Mouse (Mus musculus): ENCODE measurements around the gene Cacna1c.

DNA sequence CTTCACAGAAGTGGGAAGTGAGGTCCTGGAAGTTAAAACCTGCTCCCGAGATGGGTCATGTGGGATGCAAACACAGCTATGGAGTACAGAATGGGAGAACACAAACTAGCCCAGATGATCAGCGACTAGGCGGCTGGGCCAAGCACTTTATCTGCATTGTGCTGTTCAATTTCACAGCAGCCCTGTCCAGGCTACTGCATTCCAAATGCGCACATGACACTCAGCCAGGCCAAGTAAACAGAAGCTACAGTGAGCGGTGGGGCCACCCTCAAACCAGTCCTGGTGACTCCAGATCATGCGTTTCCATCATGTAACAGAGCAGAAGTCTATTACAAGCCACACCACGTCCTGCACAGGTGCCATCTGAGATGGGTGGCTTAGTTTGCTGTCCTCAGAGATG lies 376.6 kb downstream of the Cacna1c start:
- TF ChIP-seq CTCF (IDR thresholded peaks at IDR 0.05; ENCODE audit: low read depth, low read length): no peak
- no peak for TF ChIP-seq POLR2A (IDR thresholded peaks at IDR 0.05; ENCODE audit: borderline replicate concordance, low read depth, low read length)
